Mouse (Mus musculus): ENCODE measurements around the gene Rap2b. TPM values are rescaled to one million over a fixed set of nuclear protein-coding genes. Genes with fewer than 3 reads are reported as not detected.

The Rap2b gene
- polyA plus RNA-seq (2015; fragmentation: Nextera tagmentation; extraction: Ambion mirVana) = 3.9 and 4.1 TPM in 2 replicates

DNA sequence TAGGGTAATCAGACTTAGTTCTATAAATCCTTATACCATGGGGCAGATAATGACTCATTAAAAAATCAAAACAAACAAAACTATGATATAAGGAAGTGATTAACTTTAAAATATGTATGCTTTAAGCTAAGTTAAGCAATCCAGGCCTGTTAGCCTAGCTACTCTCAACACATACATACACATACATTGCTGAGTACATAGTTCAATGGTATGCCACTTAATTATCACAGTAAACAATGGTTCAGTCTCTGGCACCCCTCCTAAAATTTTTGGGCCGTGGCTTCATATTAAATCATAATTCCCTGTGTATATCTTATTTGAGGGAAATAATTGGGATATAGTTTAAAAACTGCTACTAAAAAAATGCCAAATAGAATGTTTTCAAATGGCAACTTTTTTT is at the start of gene Rap2b:
Gene Rap2b, plus strand, starts transcription at position 301 of the 400 bp plus-strand sequence.
- Histone ChIP-seq H3K27ac (ENCODE audit: low read depth, low read length) (no peak within 1 kb of the TSS), H3K9me3 (ENCODE audit: control insufficient read depth) (no peaks in the 10 kb centered on the region), H3K36me3 (ENCODE audit: control insufficient read depth, insufficient read depth) (no peaks in the 10 kb centered on the region), H3K4me3 (ENCODE audit: low read depth, low read length) (no peak within 1 kb of the TSS), H3K9ac (ENCODE audit: low read depth, low read length) (no peak within 1 kb of the TSS), H3K4me1 (replicated peaks; ENCODE audit: control insufficient read depth, insufficient read depth, low read length) (no peaks in the 10 kb centered on the region), H3K27me3 (replicated peaks; ENCODE audit: control insufficient read depth, insufficient read depth, low read length) (no peaks in the 10 kb centered on the region), H3K4me2 (replicated peaks; ENCODE audit: low read depth) (peak within 1 kb of the TSS; percentile 93)
- ATAC-seq = no peak
- no peak for TF ChIP-seq CTCF (IDR thresholded peaks at IDR 0.05; ENCODE audit: low read depth)
- WGBS = 63% methylated on average over 1 of the region's 1 CpGs

GRCm38 (mm10) chr3:61315002-61315401 is 46.4 kb upstream of the Rap2b start:
- H3K4me2 ChIP-seq (replicated peaks; ENCODE audit: low read depth) = no peak overlapping the region
- no peaks in the 10 kb centered on the region for H3K27me3 ChIP-seq (replicated peaks; ENCODE audit: control insufficient read depth, insufficient read depth, low read length)
- H3K9ac ChIP-seq (ENCODE audit: low read depth, low read length) = no peak overlapping the region
- H3K27ac ChIP-seq (ENCODE audit: low read depth, low read length) = no peak overlapping the region
- no peaks in the 10 kb centered on the region for H3K9me3 ChIP-seq (ENCODE audit: control insufficient read depth)
- no peaks in the 10 kb centered on the region for H3K4me1 ChIP-seq (replicated peaks; ENCODE audit: control insufficient read depth, insufficient read depth, low read length)
- no peak for TF ChIP-seq CTCF (IDR thresholded peaks at IDR 0.05; ENCODE audit: low read depth)
- H3K4me3 ChIP-seq (ENCODE audit: low read depth, low read length) = no peak overlapping the region
- H3K36me3 ChIP-seq (ENCODE audit: control insufficient read depth, insufficient read depth) = no peaks in the 10 kb centered on the region
- 40% methylated on average over 2 of the region's 2 CpGs for WGBS
- peak; percentile 59 for ATAC-seq

GRCm38 (mm10) chr3:61320031-61320430 is 41.4 kb upstream of the Rap2b start:
- Histone ChIP-seq H3K27me3 (replicated peaks; ENCODE audit: control insufficient read depth, insufficient read depth, low read length) (no peaks in the 10 kb centered on the region), H3K4me1 (replicated peaks; ENCODE audit: control insufficient read depth, insufficient read depth, low read length) (no peaks in the 10 kb centered on the region), H3K4me3 (ENCODE audit: low read depth, low read length) (no peak overlapping the region), H3K36me3 (ENCODE audit: control insufficient read depth, insufficient read depth) (no peaks in the 10 kb centered on the region), H3K4me2 (replicated peaks; ENCODE audit: low read depth) (no peak overlapping the region), H3K9ac (ENCODE audit: low read depth, low read length) (no peak overlapping the region), H3K9me3 (ENCODE audit: control insufficient read depth) (no peaks in the 10 kb centered on the region), H3K27ac (ENCODE audit: low read depth, low read length) (no peak overlapping the region)
- 83% methylated on average over 2 of the region's 2 CpGs for WGBS
- ATAC-seq = no peak
- TF ChIP-seq CTCF (IDR thresholded peaks at IDR 0.05; ENCODE audit: low read depth) = no peak

DNA sequence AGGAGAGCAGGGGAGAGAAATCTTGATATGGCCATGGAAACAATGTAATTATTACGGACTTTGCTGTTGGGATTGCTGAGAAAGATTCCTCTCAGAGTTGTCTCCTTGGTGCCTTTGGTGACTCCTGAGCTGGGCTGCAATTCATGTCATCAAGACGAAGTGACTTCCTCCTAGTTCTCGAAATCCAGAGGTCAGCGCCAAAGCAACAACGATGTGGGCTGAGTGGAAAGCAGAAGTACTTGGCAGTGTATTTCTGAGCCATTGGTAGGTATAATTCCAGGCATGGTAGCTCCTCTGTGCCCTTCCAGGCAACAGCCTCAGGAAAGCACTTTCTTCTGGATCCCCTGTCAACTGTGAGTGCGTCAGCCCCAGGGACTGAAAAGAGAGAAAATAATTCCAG is 39.8 kb upstream of the Rap2b start:
- Histone ChIP-seq H3K36me3 (ENCODE audit: control insufficient read depth, insufficient read depth) (no peaks in the 10 kb centered on the region), H3K27me3 (replicated peaks; ENCODE audit: control insufficient read depth, insufficient read depth, low read length) (no peaks in the 10 kb centered on the region), H3K9ac (ENCODE audit: low read depth, low read length) (no peak overlapping the region), H3K9me3 (ENCODE audit: control insufficient read depth) (no peaks in the 10 kb centered on the region), H3K4me3 (ENCODE audit: low read depth, low read length) (no peak overlapping the region), H3K4me2 (replicated peaks; ENCODE audit: low read depth) (no peak overlapping the region), H3K4me1 (replicated peaks; ENCODE audit: control insufficient read depth, insufficient read depth, low read length) (no peaks in the 10 kb centered on the region), H3K27ac (ENCODE audit: low read depth, low read length) (no peak overlapping the region)
- no peak for TF ChIP-seq CTCF (IDR thresholded peaks at IDR 0.05; ENCODE audit: low read depth)
- WGBS = 76% methylated on average over 6 of the region's 6 CpGs
- no peak for ATAC-seq

DNA sequence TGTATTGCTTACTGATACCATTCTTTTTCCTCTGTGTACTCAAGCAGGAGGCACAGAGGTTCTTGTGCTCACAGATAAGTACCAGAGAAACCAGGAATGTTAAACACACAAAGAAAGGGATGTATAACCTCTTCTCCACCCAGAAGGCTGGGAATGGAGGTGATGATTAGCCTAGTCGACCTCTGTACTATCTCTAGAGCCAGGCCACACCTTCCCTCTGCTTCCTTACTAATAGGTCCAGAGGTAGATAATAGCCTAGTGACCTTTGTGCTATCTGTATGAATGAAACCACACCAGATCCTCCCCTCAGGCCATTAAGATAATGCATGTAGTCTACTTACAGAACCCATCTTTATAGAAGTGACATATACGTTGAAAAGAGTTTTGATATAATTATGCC is 25.2 kb upstream of the Rap2b start:
- ATAC-seq = peak; percentile 94
- H3K27ac ChIP-seq (ENCODE audit: low read depth, low read length) = no peak overlapping the region
- H3K36me3 ChIP-seq (ENCODE audit: control insufficient read depth, insufficient read depth) = no peaks in the 10 kb centered on the region
- no peak overlapping the region for H3K4me2 ChIP-seq (replicated peaks; ENCODE audit: low read depth)
- no peak overlapping the region for H3K9ac ChIP-seq (ENCODE audit: low read depth, low read length)
- no peak overlapping the region for H3K4me3 ChIP-seq (ENCODE audit: low read depth, low read length)
- no peaks in the 10 kb centered on the region for H3K27me3 ChIP-seq (replicated peaks; ENCODE audit: control insufficient read depth, insufficient read depth, low read length)
- no peaks in the 10 kb centered on the region for H3K9me3 ChIP-seq (ENCODE audit: control insufficient read depth)
- H3K4me1 ChIP-seq (replicated peaks; ENCODE audit: control insufficient read depth, insufficient read depth, low read length) = 0 out of 2 replicates have a peak, but pooled peaks cover 3% of the 10 kb centered on the region
- no peak for TF ChIP-seq CTCF (IDR thresholded peaks at IDR 0.05; ENCODE audit: low read depth)
- WGBS = 17% methylated on average over 2 of the region's 2 CpGs

- ATAC-seq = no peak
- TF ChIP-seq CTCF (IDR thresholded peaks at IDR 0.05; ENCODE audit: low read depth) = no peak
- Histone ChIP-seq H3K4me1 (replicated peaks; ENCODE audit: control insufficient read depth, insufficient read depth, low read length) (0 out of 2 replicates have a peak, but pooled peaks cover 3% of the 10 kb centered on the region), H3K27me3 (replicated peaks; ENCODE audit: control insufficient read depth, insufficient read depth, low read length) (no peaks in the 10 kb centered on the region), H3K9ac (ENCODE audit: low read depth, low read length) (no peak overlapping the region), H3K4me3 (ENCODE audit: low read depth, low read length) (no peak overlapping the region), H3K9me3 (ENCODE audit: control insufficient read depth) (no peaks in the 10 kb centered on the region), H3K36me3 (ENCODE audit: control insufficient read depth, insufficient read depth) (no peaks in the 10 kb centered on the region), H3K4me2 (replicated peaks; ENCODE audit: low read depth) (no peak overlapping the region), H3K27ac (ENCODE audit: low read depth, low read length) (no peak overlapping the region)
- 79% methylated on average over 3 of the region's 3 CpGs for WGBS
Measured at GRCm38 (mm10) chr3:61337230-61337629, 24.2 kb upstream of the Rap2b start.

- no peaks in the 10 kb centered on the region for H3K36me3 ChIP-seq (ENCODE audit: control insufficient read depth, insufficient read depth)
- no peak overlapping the region for H3K4me3 ChIP-seq (ENCODE audit: low read depth, low read length)
- no peak overlapping the region for H3K9ac ChIP-seq (ENCODE audit: low read depth, low read length)
- WGBS = 79% methylated on average over 5 of the region's 5 CpGs
- no peaks in the 10 kb centered on the region for H3K27me3 ChIP-seq (replicated peaks; ENCODE audit: control insufficient read depth, insufficient read depth, low read length)
- H3K9me3 ChIP-seq (ENCODE audit: control insufficient read depth) = no peaks in the 10 kb centered on the region
- H3K27ac ChIP-seq (ENCODE audit: low read depth, low read length) = no peak overlapping the region
- ATAC-seq = no peak
- 0 out of 2 replicates have a peak, but pooled peaks cover 3% of the 10 kb centered on the region for H3K4me1 ChIP-seq (replicated peaks; ENCODE audit: control insufficient read depth, insufficient read depth, low read length)
- H3K4me2 ChIP-seq (replicated peaks; ENCODE audit: low read depth) = no peak overlapping the region
- TF ChIP-seq CTCF (IDR thresholded peaks at IDR 0.05; ENCODE audit: low read depth) = no peak
Measured at GRCm38 (mm10) chr3:61340321-61340720, 21.1 kb upstream of the Rap2b start.

Data from intestine, postnatal 0 days (tissue).